Mouse (Mus musculus) neural tube, embryonic 13.5 days (tissue): ENCODE results near the gene Cxcr2. TPM values are rescaled to one million over a fixed set of nuclear protein-coding genes. Genes with fewer than 3 reads are reported as not detected.

Source experiments
- ATAC-seq: fragments of 200-750 bp; cut with Nextera tagmentation; 2 replicates; pipeline ENCODE4 v1.8.0; 2017; ENCODE audit warnings: low read depth, mild to moderate bottlenecking, moderate TSS enrichment, moderate library complexity
- H3K27ac ChIP-seq: fragments of 300-500 bp; sonication (generic); replicated peaks from 2 replicates; pipeline ENCODE4 v1.5.1; 2015; ENCODE audit warnings: moderate library complexity, mild to moderate bottlenecking, inconsistent platforms
- H3K27me3 ChIP-seq: fragments of 300-500 bp; sonication (generic); 2 replicates; pipeline ENCODE4 v1.6.1; 2015; ENCODE audit warnings: mild to moderate bottlenecking, inconsistent platforms
- H3K36me3 ChIP-seq: fragments of 300-500 bp; sonication (generic); 2 replicates; pipeline ENCODE4 v1.6.1; 2015; ENCODE audit warnings: mild to moderate bottlenecking, inconsistent platforms
- H3K4me1 ChIP-seq: fragments of 300-500 bp; sonication (generic); replicated peaks from 2 replicates; pipeline ENCODE4 v1.6.1; 2015; ENCODE audit warnings: inconsistent platforms
- H3K4me2 ChIP-seq: fragments of 300-500 bp; sonication (generic); 2 replicates; pipeline ENCODE4 v1.6.1; 2015; ENCODE audit warnings: inconsistent platforms, mild to moderate bottlenecking, moderate library complexity
- H3K4me3 ChIP-seq: fragments of 300-500 bp; sonication (generic); 2 replicates; pipeline ENCODE4 v1.5.1; 2015; ENCODE audit warnings: mild to moderate bottlenecking, inconsistent platforms
- H3K9ac ChIP-seq: fragments of 300-500 bp; sonication (generic); 2 replicates; pipeline ENCODE4 v1.6.1; 2015; ENCODE audit warnings: moderate library complexity, mild to moderate bottlenecking, inconsistent platforms
- H3K9me3 ChIP-seq: fragments of 300-500 bp; sonication (generic); 2 replicates; pipeline ENCODE4 v1.6.1; 2016; ENCODE audit warnings: inconsistent platforms
- WGBS: fragments of 180-500 bp; shearing (Covaris S2); methylation state at CpG from one replicate; pipeline ENCODE4 v1.1.7; 2015; 5-methylcytosine and 5-hydroxymethylcytosine counted together
- polyA plus RNA-seq: library from polyadenylated mRNA; unstranded; fragments of >200 nt; fragmentation: Nextera tagmentation; extraction: Ambion mirVana; gene quantifications from 2 replicates; pipeline ENCODE4 v1.2.1, GENCODE M21; 2015

The Cxcr2 gene
- polyA plus RNA-seq, 1 experiment from 2014 or later = 0.15 TPM

- Histone ChIP-seq H3K4me2 (no peak overlapping the region), H3K4me3 (no peak overlapping the region), H3K36me3 (no peaks in the 10 kb centered on the region), H3K9ac (no peak overlapping the region), H3K4me1 (no peaks in the 10 kb centered on the region), H3K27ac (no peak overlapping the region), H3K27me3 (no peaks in the 10 kb centered on the region), H3K9me3 (no peaks in the 10 kb centered on the region)
- no peak for ATAC-seq
- WGBS = 69% methylated on average over 9 of the region's 9 CpGs
Observed at GRCm38 (mm10) chr1:74179624-74180408, 26.0 kb downstream of the Cxcr2 start.

GRCm38 (mm10) chr1:74181462-74181861, 27.7 kb downstream of the Cxcr2 start:
- ATAC-seq = no peak
- 78% methylated on average over 2 of the region's 2 CpGs for WGBS
- H3K9me3 ChIP-seq = no peaks in the 10 kb centered on the region

GRCm38 (mm10) chr1:74183006-74183405, 29.2 kb downstream of the Cxcr2 start:
- ATAC-seq = no peak
- no peak overlapping the region for H3K27ac ChIP-seq
- no peaks in the 10 kb centered on the region; the same call in 1 of the 2 replicates for H3K9me3 ChIP-seq
- no peak overlapping the region for H3K9ac ChIP-seq
- H3K4me1 ChIP-seq = no peaks in the 10 kb centered on the region
- no peaks in the 10 kb centered on the region for H3K27me3 ChIP-seq
- no peak overlapping the region for H3K4me3 ChIP-seq
- H3K4me2 ChIP-seq = no peak overlapping the region
- WGBS = 50% methylated on average over 2 of the region's 2 CpGs
- H3K36me3 ChIP-seq = no peaks in the 10 kb centered on the region

More at GRCm38 (mm10) chr1:74181462-74181861, 27.7 kb downstream of the Cxcr2 start:
- Histone ChIP-seq H3K27ac (no peak overlapping the region), H3K36me3 (no peaks in the 10 kb centered on the region), H3K4me2 (no peak overlapping the region), H3K9ac (no peak overlapping the region), H3K27me3 (no peaks in the 10 kb centered on the region), H3K4me3 (no peak overlapping the region), H3K4me1 (no peaks in the 10 kb centered on the region)

- H3K9ac ChIP-seq = no peak overlapping the region
- no peaks in the 10 kb centered on the region for H3K4me1 ChIP-seq
- H3K27me3 ChIP-seq = no peaks in the 10 kb centered on the region
- no peak for ATAC-seq
- no peaks in the 10 kb centered on the region for H3K36me3 ChIP-seq
- H3K27ac ChIP-seq = no peak overlapping the region
- H3K9me3 ChIP-seq = no peaks in the 10 kb centered on the region; the same call in 1 of the 2 replicates
- H3K4me3 ChIP-seq = no peak overlapping the region
- H3K4me2 ChIP-seq = no peak overlapping the region
- whole genome bisulfite sequencing = 87% methylated on average over 7 of the region's 7 CpGs
Observed at GRCm38 (mm10) chr1:74190471-74190870, 36.7 kb downstream of the Cxcr2 start.

- H3K4me3 ChIP-seq = no peak overlapping the region
- H3K27me3 ChIP-seq = no peaks in the 10 kb centered on the region
- 92% methylated on average over 2 of the region's 2 CpGs for WGBS
- no peak overlapping the region for H3K4me2 ChIP-seq
- H3K4me1 ChIP-seq = no peaks in the 10 kb centered on the region
- H3K27ac ChIP-seq = no peak overlapping the region
- H3K9me3 ChIP-seq = no peaks in the 10 kb centered on the region
- no peak overlapping the region for H3K9ac ChIP-seq
- ATAC-seq = no peak
- no peaks in the 10 kb centered on the region for H3K36me3 ChIP-seq
Observed at GRCm38 (mm10) chr1:74192711-74193110, 38.9 kb downstream of the Cxcr2 start.

GRCm38 (mm10) chr1:74194445-74194844, 40.7 kb downstream of the Cxcr2 start, which contains the start of gene Cxcr1:
Gene Cxcr1 (minus strand): TSS chr1:74194631.
- ATAC-seq = no peak
- Histone ChIP-seq H3K9ac (no peak within 1 kb of the TSS), H3K4me2 (no peak within 1 kb of the TSS), H3K36me3 (no peaks in the 10 kb centered on the region), H3K27ac (no peak within 1 kb of the TSS), H3K27me3 (no peaks in the 10 kb centered on the region), H3K4me3 (no peak within 1 kb of the TSS), H3K9me3 (no peaks in the 10 kb centered on the region), H3K4me1 (0 out of 2 replicates have a peak, but pooled peaks cover 4% of the 10 kb centered on the region)
- 74% methylated on average over 8 of the region's 8 CpGs for WGBS

GRCm38 (mm10) chr1:74195961-74196360, 42.2 kb downstream of the Cxcr2 start:
- no peak overlapping the region for H3K27ac ChIP-seq
- H3K4me1 ChIP-seq = 0 out of 2 replicates have a peak, but pooled peaks cover 4% of the 10 kb centered on the region
- H3K4me2 ChIP-seq = no peak overlapping the region
- H3K36me3 ChIP-seq = no peaks in the 10 kb centered on the region
- no peak overlapping the region for H3K4me3 ChIP-seq
- no peak overlapping the region for H3K9ac ChIP-seq
- 45% methylated on average over 7 of the region's 7 CpGs for WGBS
- ATAC-seq = no peak
- H3K27me3 ChIP-seq = no peaks in the 10 kb centered on the region
- no peaks in the 10 kb centered on the region for H3K9me3 ChIP-seq

- no peaks in the 10 kb centered on the region for H3K27me3 ChIP-seq
- H3K4me1 ChIP-seq = 0 out of 2 replicates have a peak, but pooled peaks cover 4% of the 10 kb centered on the region
- no peak overlapping the region for H3K4me3 ChIP-seq
- H3K27ac ChIP-seq = no peak overlapping the region
- no peak for ATAC-seq
- no peak overlapping the region for H3K4me2 ChIP-seq
- 85% methylated on average over 17 of the region's 17 CpGs for WGBS
- no peaks in the 10 kb centered on the region for H3K36me3 ChIP-seq
- no peak overlapping the region for H3K9ac ChIP-seq
- no peaks in the 10 kb centered on the region for H3K9me3 ChIP-seq
Observed at GRCm38 (mm10) chr1:74196621-74197419, 43.0 kb downstream of the Cxcr2 start.

- Histone ChIP-seq H3K9me3 (no peaks in the 10 kb centered on the region), H3K27me3 (no peaks in the 10 kb centered on the region), H3K4me3 (no peak overlapping the region), H3K27ac (no peak overlapping the region), H3K4me1 (0 out of 2 replicates have a peak, but pooled peaks cover 4% of the 10 kb centered on the region), H3K9ac (no peak overlapping the region), H3K36me3 (no peaks in the 10 kb centered on the region), H3K4me2 (no peak overlapping the region)
- WGBS = 80% methylated on average over 12 of the region's 12 CpGs
- ATAC-seq = no peak
Observed at GRCm38 (mm10) chr1:74197726-74198470, 44.1 kb downstream of the Cxcr2 start.

GRCm38 (mm10) chr1:74199046-74199445, 45.3 kb downstream of the Cxcr2 start:
- Histone ChIP-seq H3K27ac (no peak overlapping the region; the same call in 1 of the 2 replicates), H3K27me3 (no peaks in the 10 kb centered on the region), H3K9ac (no peak overlapping the region), H3K9me3 (no peaks in the 10 kb centered on the region), H3K4me2 (no peak overlapping the region), H3K4me3 (no peak overlapping the region), H3K4me1 (0 out of 2 replicates have a peak, but pooled peaks cover 4% of the 10 kb centered on the region), H3K36me3 (no peaks in the 10 kb centered on the region)
- no peak for ATAC-seq
- 75% methylated on average over 8 of the region's 8 CpGs for WGBS

GRCm38 (mm10) chr1:74201048-74201844, 47.5 kb downstream of the Cxcr2 start:
- Histone ChIP-seq H3K4me2 (no peak overlapping the region), H3K9me3 (no peaks in the 10 kb centered on the region), H3K27ac (no peak overlapping the region), H3K4me1 (0 out of 2 replicates have a peak, but pooled peaks cover 4% of the 10 kb centered on the region), H3K9ac (no peak overlapping the region), H3K36me3 (no peaks in the 10 kb centered on the region), H3K27me3 (no peaks in the 10 kb centered on the region), H3K4me3 (no peak overlapping the region)
- no peak for ATAC-seq
- WGBS = 85% methylated on average over 7 of the region's 7 CpGs
